Mouse (Mus musculus) yolk sac, embryonic 10.5 days (tissue): ENCODE measurements around the gene Mmp14.

ENCODE experiments used
- DNase-seq: peaks from one replicate; pipeline ENCODE4 v3.0.0-alpha.2; 2017; ENCODE audit warnings: low spot score

Mmp14 gene

GRCm38 (mm10) chr14:54431334-54432077 is at the start of gene Mmp14:
Gene Mmp14 (plus strand): TSS chr14:54431612.
- peak; percentile 85 for DNase-seq

- DNase-seq: peak; percentile 74
Observed at GRCm38 (mm10) chr14:54381816-54382215, 49.6 kb upstream of the Mmp14 start.

- no peak for DNase-seq
Observed at GRCm38 (mm10) chr14:54382641-54383040, 48.8 kb upstream of the Mmp14 start.

- peak; percentile 88 for DNase-seq
Observed at GRCm38 (mm10) chr14:54383355-54383771, 48.0 kb upstream of the Mmp14 start.

GRCm38 (mm10) chr14:54384396-54384795 is 47.0 kb upstream of the Mmp14 start:
- DNase-seq: no peak

GRCm38 (mm10) chr14:54385968-54386618 is 45.3 kb upstream of the Mmp14 start:
- no peak for DNase-seq

- DNase-seq: peak; percentile 40
Observed at GRCm38 (mm10) chr14:54387546-54387945, 43.9 kb upstream of the Mmp14 start.

GRCm38 (mm10) chr14:54390843-54391242 is 40.6 kb upstream of the Mmp14 start:
- DNase-seq: no peak

GRCm38 (mm10) chr14:54393794-54394193 is 37.6 kb upstream of the Mmp14 start:
- no peak for DNase-seq

GRCm38 (mm10) chr14:54394309-54394708 is 37.1 kb upstream of the Mmp14 start:
- DNase-seq: no peak

- no peak for DNase-seq
Observed at GRCm38 (mm10) chr14:54396685-54397084, 34.7 kb upstream of the Mmp14 start.

- DNase-seq: no peak
Observed at GRCm38 (mm10) chr14:54397872-54398527, 33.4 kb upstream of the Mmp14 start.

- DNase-seq: no peak
Observed at GRCm38 (mm10) chr14:54398528-54398916, 32.9 kb upstream of the Mmp14 start.

GRCm38 (mm10) chr14:54398921-54399382 is 32.5 kb upstream of the Mmp14 start:
- no peak for DNase-seq

- no peak for DNase-seq
Observed at GRCm38 (mm10) chr14:54401723-54402122, 29.7 kb upstream of the Mmp14 start.

GRCm38 (mm10) chr14:54408336-54409056 is 22.9 kb upstream of the Mmp14 start:
- no peak for DNase-seq

- DNase-seq: no peak
Observed at GRCm38 (mm10) chr14:54409057-54409645, 22.3 kb upstream of the Mmp14 start.

GRCm38 (mm10) chr14:54409980-54410810 is 21.2 kb upstream of the Mmp14 start:
- DNase-seq: peak; percentile 90

GRCm38 (mm10) chr14:54412000-54412576 is 19.3 kb upstream of the Mmp14 start:
- DNase-seq: no peak

GRCm38 (mm10) chr14:54412629-54413170 is 18.7 kb upstream of the Mmp14 start:
- DNase-seq: peak; percentile 59
